Mouse (Mus musculus) kidney, adult 2 months (tissue): ENCODE data around the gene Gm42417.

ENCODE experiments used
- CTCF ChIP-seq: fragments of 200-500 bp; conservative IDR thresholded peaks from 2 replicates; pipeline ENCODE4 v1.5.1; 2011; ENCODE audit warnings: low read depth, mild to moderate bottlenecking, control low read depth, low read length, moderate library complexity, mixed read lengths; ENCODE audit not compliant: insufficient read depth, insufficient read length
- POLR2A ChIP-seq: fragments of 200-500 bp; IDR thresholded peaks from one replicate; pipeline ENCODE4 v1.6.1; 2011; ENCODE audit warnings: low read depth, low read length, control low read depth

DNA sequence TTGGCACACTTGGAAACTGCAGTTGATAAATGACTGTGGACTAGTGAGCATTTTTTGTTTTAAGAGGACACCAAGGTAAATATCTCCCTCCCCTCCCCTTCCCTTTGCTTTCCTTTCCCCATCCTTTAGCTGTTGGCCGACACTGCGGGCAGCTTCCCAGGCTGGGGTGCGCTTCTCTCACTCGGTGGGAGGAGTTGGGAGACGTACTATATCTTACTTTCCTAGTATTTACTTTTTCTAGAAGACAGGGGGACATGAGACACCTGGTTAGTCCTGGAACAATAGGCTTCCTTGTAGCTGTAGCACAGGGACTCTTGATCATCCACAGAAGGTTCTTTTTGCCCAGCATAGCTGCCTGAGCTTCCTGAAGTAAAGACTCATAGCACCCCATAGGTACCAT lies 15.2 kb downstream of the Gm42417 start:
- TF ChIP-seq CTCF (no peak), POLR2A (no peak)
